Mouse (Mus musculus) right cerebral cortex, postnatal 25 days (tissue): ENCODE measurements around the gene Kcnk13.

Source experiments
- DNase-seq: peaks from one replicate; pipeline ENCODE4 v3.0.0; 2022

The Kcnk13 gene

GRCm38 (mm10) chr12:100100707-100101030 is 136.4 kb downstream of the Kcnk13 start:
- DNase-seq: no peak

DNA sequence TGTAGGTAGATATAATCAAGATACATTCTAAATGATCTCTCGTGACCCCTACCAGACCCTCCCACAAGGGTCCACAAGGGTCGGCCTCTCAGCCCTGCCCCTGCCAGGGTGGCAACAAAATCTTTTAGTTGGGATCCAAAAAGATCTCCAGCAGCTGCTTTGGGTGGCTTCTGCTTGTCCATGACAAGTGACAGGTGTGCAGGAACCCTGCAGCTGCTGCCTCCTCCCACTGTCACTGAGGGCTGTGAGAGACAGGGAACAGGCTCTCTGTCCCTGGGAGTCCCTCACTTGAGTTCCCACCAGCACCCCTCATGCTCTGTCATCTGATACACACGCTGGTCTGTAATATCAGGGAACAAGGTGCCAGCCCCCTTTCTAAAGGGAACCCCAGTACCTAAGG is 137.4 kb downstream of the Kcnk13 start:
- DNase-seq: no peak

DNA sequence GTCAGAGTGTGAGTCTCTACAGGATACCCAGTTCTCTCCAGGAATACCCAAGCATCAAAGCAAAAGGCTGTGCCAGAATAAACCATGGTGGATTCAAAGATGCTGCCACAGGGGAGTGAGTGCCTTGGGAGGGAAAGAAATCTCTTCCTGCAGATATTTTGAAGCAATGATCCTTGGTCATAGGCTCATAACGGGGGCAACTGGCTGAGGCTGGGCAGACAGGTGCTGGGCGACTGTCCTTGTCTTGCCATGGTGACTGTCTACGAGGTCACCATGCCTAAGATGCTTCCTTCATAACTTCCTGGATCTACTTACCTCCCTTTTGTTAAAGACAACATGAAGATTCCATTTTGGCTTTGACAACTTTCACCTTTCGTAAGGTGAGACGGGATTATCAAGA is 140.2 kb downstream of the Kcnk13 start:
- DNase-seq: no peak

DNA sequence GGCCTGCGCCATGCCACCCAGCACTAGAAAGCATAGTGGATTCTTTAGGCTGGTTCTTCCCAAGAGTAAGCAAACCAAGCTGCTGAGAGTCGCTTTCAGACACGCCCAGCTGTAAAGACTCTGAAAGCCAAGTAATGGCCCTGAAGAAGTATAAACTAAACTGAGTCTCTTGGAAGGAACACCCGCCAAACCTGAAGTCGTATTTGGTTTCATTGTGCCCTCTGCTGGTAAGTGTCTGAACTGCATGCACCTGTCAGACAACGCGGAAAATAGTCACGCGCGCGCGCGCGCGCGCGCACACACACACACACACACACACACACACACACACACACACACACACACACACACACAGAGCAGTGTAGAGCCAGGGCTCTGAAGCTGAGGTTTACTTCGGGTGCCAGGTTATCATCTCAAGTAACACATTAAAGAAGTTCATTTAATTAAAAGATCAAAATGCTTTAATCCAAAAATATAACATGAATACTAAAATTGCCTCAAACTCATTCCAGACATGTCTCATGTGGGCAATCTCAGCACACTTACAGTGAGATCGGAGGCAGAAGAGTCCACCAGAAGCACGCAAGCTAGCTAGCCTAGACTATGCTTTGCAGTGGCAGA is 142.1 kb downstream of the Kcnk13 start:
- DNase-seq: peak; percentile 73

DNA sequence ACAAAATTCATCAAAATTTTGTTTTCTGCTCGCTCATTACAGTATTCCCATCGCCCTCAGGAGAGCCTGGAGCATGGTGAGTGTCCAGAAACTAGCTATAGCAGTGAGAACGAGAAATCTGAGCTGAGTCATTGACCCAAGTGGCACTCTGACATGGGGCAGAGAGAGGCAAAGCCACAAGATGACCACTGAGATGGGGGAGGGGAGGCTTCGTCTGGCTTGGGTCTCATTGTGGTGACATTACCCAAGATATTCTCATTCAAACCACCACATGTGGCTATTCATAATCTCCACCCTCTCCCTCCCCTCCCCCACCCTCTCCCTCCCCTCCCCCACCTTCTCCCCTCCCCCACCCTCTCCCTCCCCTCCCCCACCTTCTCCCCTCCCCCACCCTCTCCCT is 143.1 kb downstream of the Kcnk13 start:
- no peak for DNase-seq

DNA sequence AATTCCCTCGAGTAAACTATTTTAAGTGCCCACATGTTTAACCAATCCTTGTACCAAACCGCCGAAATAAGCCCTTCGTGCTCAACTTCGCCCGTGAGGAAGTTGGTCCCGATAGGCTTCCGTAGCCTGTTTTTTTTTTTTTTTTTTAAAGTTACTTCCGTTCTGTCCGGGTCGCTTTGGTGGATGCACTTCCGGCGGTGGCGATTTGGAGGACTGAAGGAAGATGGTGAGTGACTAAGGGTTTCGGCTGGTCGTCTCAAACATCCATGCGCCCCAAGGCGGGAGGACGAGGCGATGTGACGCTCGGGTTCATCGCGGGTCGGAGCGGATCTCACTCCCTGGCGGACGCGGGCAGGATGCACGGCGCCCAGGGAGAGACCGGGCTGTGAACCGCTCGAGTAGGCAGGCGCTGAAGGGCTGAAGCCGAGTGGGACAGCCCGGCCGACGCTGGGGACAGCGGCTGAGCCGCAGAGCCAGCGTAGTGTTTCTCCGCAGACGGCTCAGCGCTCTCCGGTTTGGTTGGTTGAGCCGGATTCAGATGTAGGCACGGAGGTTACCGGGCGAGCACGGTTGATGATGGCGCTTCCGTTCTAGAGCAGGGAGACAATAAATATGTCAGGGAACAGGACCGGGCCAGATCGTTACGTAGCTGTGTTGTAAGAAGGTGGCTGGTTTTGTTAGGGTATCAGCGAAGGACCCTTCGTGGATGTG is 145.8 kb downstream of the Kcnk13 start, which contains the start of gene Psmc1:
TSS of gene Psmc1 (plus strand) at position 169 of the 711 bp plus-strand sequence.
- DNase-seq: peak; percentile 81
